Mouse (Mus musculus): ENCODE data around the gene Mapk7. TPM values are rescaled to one million over a fixed set of nuclear protein-coding genes. Genes with fewer than 3 reads are reported as not detected.

The Mapk7 gene
- polyA plus RNA-seq, 1 experiment from 2014 or later = 74.8 TPM

GRCm38 (mm10) chr11:61517971-61518370 is 23.8 kb upstream of the Mapk7 start:
- Histone ChIP-seq H3K9me3 (no peaks in the 10 kb centered on the region), H3K4me3 (no peak overlapping the region), H3K27ac (replicated peaks) (no peak overlapping the region), H3K9ac (no peak overlapping the region), H3K36me3 (peaks cover 57% of the 10 kb centered on the region), H3K27me3 (no peaks in the 10 kb centered on the region), H3K4me1 (replicated peaks) (no peaks in the 10 kb centered on the region), H3K4me2 (no peak overlapping the region)
- 88% methylated on average over 1 of the region's 1 CpGs for WGBS
- ATAC-seq (ENCODE audit: low FRiP score, low read depth) = no peak

- H3K27ac ChIP-seq (replicated peaks) = no peak overlapping the region
- no peak overlapping the region for H3K4me2 ChIP-seq
- H3K36me3 ChIP-seq = peaks cover 42% of the 10 kb centered on the region
- WGBS = 38% methylated on average over 3 of the region's 3 CpGs
- no peak overlapping the region for H3K9ac ChIP-seq
- no peaks in the 10 kb centered on the region for H3K27me3 ChIP-seq
- H3K4me3 ChIP-seq = no peak overlapping the region
- no peak for ATAC-seq (ENCODE audit: low FRiP score, low read depth)
- H3K9me3 ChIP-seq = no peaks in the 10 kb centered on the region
- no peaks in the 10 kb centered on the region for H3K4me1 ChIP-seq (replicated peaks)
These were observed 20.7 kb upstream of the Mapk7 start for GRCm38 (mm10) chr11:61514953-61515352.

GRCm38 (mm10) chr11:61504713-61505257 is 10.6 kb upstream of the Mapk7 start, which contains the start of gene B9d1:
Gene B9d1, plus strand, starts transcription at chr11:61505144.
- Histone ChIP-seq H3K4me2 (peak within 1 kb of the TSS; percentile 65), H3K27me3 (no peaks in the 10 kb centered on the region), H3K9ac (peak within 1 kb of the TSS; percentile 68), H3K4me3 (peak within 1 kb of the TSS; percentile 65), H3K36me3 (0 out of 2 replicates have a peak, but pooled peaks cover 1% of the 10 kb centered on the region), H3K9me3 (no peaks in the 10 kb centered on the region), H3K4me1 (replicated peaks) (peaks cover 24% of the 10 kb centered on the region), H3K27ac (replicated peaks) (peak within 1 kb of the TSS; percentile 94)
- WGBS = 1% methylated on average over 39 of the region's 39 CpGs
- ATAC-seq (ENCODE audit: low FRiP score, low read depth) = peak; percentile 95

DNA sequence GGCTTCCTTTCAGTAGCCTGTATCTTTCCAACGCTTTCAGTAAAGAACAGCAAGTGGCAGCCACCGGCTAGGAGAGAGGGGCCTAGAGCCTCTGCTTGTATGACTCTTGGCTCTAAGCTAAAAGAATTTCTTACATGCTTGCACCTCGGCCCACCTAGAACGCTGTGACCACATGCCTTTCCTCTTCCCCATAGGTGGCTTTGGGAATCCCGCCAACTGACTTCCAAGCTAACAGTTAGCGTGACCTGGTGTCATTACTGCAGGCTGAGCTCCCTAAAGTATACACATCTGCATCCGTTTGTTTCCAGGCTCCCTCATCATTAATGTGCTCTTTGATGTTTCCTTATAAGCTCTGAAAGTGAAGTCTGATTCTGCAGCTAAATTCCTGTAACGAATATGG is 9.7 kb upstream of the Mapk7 start:
- no peak for ATAC-seq (ENCODE audit: low FRiP score, low read depth)
- Histone ChIP-seq H3K9ac (peak overlapping the region; percentile 68; the same call in 1 of the 2 replicates), H3K4me2 (peak overlapping the region; percentile 65), H3K27ac (replicated peaks) (peak overlapping the region; percentile 94), H3K4me1 (replicated peaks) (peaks cover 24% of the 10 kb centered on the region), H3K36me3 (no peaks in the 10 kb centered on the region), H3K4me3 (no peak overlapping the region), H3K27me3 (no peaks in the 10 kb centered on the region), H3K9me3 (no peaks in the 10 kb centered on the region)
- WGBS = 70% methylated on average over 8 of the region's 8 CpGs

DNA sequence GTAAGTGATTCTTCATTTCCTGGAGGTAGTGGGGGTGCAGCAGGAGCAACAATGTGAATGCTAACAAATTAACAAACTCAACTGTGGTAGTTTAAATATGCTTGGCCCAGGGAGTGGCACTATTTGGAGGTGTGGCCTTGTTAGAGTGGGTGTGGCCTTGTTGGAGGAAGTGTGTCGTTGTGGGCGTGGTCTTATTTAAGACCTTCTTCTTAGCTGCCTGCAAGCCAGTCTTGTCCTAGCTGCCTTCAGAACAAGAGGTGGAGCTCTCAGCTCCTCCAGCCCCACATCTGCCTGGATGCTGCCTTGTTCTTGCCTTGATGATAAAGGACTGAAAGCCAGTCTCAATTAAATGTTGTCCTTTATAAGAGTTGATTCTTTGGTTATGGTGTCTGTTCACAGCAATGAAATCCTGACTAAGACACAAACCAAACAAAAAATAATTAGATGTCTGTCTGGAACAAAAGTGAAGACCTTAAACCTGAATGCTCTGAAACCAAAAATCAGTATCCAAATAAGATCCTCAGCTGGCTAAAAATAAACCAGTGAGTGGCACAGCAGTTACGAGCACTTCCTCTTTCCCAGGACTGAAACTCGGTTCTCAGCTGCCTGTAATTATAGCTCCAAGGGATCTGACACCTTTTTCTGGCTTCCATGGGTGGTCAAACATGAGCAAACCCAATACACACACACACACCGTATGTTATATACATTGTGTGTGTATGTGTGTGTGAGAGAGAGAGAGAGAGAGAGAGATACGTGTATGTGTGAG is 4.7 kb upstream of the Mapk7 start:
- Histone ChIP-seq H3K36me3 (no peaks in the 10 kb centered on the region), H3K9me3 (no peaks in the 10 kb centered on the region), H3K4me2 (no peak overlapping the region), H3K4me1 (replicated peaks) (peaks cover 11% of the 10 kb centered on the region), H3K9ac (no peak overlapping the region), H3K27ac (replicated peaks) (no peak overlapping the region), H3K27me3 (no peaks in the 10 kb centered on the region), H3K4me3 (no peak overlapping the region)
- no peak for ATAC-seq (ENCODE audit: low FRiP score, low read depth)
- 83% methylated on average over 6 of the region's 6 CpGs for WGBS

DNA sequence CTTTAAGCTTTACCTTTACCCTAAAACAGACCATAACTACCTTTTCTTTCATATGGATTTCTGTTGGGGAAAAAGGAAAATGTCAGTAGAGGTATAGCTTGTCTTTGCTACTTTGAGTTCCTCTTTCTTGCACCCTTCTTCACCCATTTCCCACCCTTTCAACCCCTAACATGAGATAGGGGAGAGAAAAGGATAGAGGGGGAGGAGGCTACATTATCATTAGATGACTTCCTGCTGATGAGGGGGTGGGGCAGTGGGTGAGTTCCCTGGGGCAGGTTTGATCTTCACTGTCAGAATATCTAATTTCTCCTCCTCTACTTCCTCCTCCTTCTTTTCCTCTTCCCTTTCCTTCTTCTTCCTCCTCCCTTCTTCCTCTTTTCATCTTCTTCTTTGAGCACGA is 3.3 kb upstream of the Mapk7 start:
- no peak overlapping the region for H3K4me3 ChIP-seq
- H3K9me3 ChIP-seq = no peaks in the 10 kb centered on the region
- H3K4me1 ChIP-seq (replicated peaks) = peaks cover 15% of the 10 kb centered on the region
- no peaks in the 10 kb centered on the region for H3K27me3 ChIP-seq
- ATAC-seq (ENCODE audit: low FRiP score, low read depth) = no peak
- H3K9ac ChIP-seq = no peak overlapping the region
- no peak overlapping the region for H3K27ac ChIP-seq (replicated peaks)
- H3K4me2 ChIP-seq = no peak overlapping the region
- no peaks in the 10 kb centered on the region for H3K36me3 ChIP-seq
- WGBS = 82% methylated on average over 1 of the region's 1 CpGs

DNA sequence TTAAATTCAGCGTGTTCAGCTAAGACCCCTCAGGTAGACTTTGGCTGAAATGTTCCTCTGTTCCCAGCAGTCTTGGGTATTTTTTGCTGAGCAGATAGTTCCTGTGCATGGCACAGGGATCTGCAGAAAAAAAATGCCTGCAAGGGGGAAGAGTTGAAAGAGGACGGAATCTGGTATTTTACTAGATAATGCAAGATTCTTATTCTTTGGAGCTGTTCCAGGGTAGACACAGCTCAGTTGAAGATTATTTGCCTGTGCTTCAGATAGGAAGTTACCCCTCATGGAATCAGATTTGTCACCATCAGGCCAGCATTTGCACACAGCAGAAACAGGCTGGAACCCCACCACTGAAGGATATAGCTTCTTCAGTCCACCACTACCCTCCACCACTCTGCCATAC is 1.3 kb upstream of the Mapk7 start:
- H3K27ac ChIP-seq (replicated peaks) = no peak overlapping the region

GRCm38 (mm10) chr11:61493525-61494128 is 579 bp downstream of the Mapk7 start:
- Histone ChIP-seq H3K4me1 (replicated peaks) (peaks cover 38% of the 10 kb centered on the region), H3K9ac (peak overlapping the region; percentile 77), H3K9me3 (no peaks in the 10 kb centered on the region), H3K36me3 (peaks cover 32% of the 10 kb centered on the region), H3K4me2 (peak overlapping the region; percentile 77), H3K27ac (replicated peaks) (peak overlapping the region; percentile 86), H3K4me3 (peak overlapping the region; percentile 73), H3K27me3 (no peaks in the 10 kb centered on the region)
- under 1% methylated on average over 45 of the region's 50 CpGs for WGBS
- peak; percentile 52 for ATAC-seq (ENCODE audit: low FRiP score, low read depth)

More for the DNA sequence above, 1.3 kb upstream of the Mapk7 start:
- no peaks in the 10 kb centered on the region for H3K27me3 ChIP-seq
- H3K4me1 ChIP-seq (replicated peaks) = peaks cover 21% of the 10 kb centered on the region
- H3K36me3 ChIP-seq = peaks cover 16% of the 10 kb centered on the region; the same call in 1 of the 2 replicates
- H3K9me3 ChIP-seq = no peaks in the 10 kb centered on the region
- no peak overlapping the region for H3K4me3 ChIP-seq
- ATAC-seq (ENCODE audit: low FRiP score, low read depth) = no peak
- 86% methylated on average over 2 of the region's 2 CpGs for WGBS
- no peak overlapping the region for H3K4me2 ChIP-seq
- no peak overlapping the region for H3K9ac ChIP-seq

DNA sequence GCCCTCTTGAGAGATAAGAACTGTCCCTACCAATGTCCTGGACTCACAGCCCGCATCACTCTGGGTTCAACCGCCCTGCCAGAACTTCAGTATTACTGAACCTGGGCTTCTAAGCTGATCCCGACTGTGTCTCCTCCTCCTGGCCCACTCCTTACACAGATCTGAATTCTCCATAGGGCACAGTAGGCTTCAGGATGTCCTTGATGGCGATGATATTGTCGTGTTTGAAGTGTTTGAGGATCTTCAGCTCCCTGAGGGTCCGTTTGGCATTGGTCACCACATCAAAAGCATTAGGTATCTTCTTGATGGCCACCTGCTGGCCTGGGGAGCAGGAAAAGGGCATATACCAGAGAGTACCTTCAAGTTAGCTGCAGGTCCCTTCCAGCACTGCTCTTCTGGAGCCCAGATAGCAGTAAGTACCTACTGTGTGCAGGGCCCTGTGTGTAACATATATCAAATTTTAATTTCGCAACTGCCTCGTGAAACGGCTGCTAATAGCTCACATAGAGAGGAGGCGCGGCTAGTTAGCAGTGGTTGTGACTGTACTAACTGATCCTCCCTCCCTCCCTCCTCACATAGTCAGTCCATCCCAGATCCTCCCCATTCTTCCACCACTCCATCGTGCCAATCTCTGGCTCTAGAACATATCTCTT is 1.3 kb downstream of the Mapk7 start:
- no peak for ATAC-seq (ENCODE audit: low FRiP score, low read depth)
- WGBS = 75% methylated on average over 12 of the region's 12 CpGs

GRCm38 (mm10) chr11:61490944-61491520 is 3.2 kb downstream of the Mapk7 start:
- no peaks in the 10 kb centered on the region for H3K9me3 ChIP-seq
- H3K36me3 ChIP-seq = peaks cover 39% of the 10 kb centered on the region
- no peak overlapping the region for H3K4me3 ChIP-seq
- peaks cover 51% of the 10 kb centered on the region for H3K4me1 ChIP-seq (replicated peaks)
- WGBS = 84% methylated on average over 22 of the region's 22 CpGs
- no peak overlapping the region for H3K9ac ChIP-seq
- ATAC-seq (ENCODE audit: low FRiP score, low read depth) = no peak
- no peaks in the 10 kb centered on the region for H3K27me3 ChIP-seq
- no peak overlapping the region for H3K27ac ChIP-seq (replicated peaks)
- H3K4me2 ChIP-seq = no peak overlapping the region

More for the DNA sequence above, 1.3 kb downstream of the Mapk7 start:
- H3K36me3 ChIP-seq = peaks cover 39% of the 10 kb centered on the region
- peaks cover 42% of the 10 kb centered on the region for H3K4me1 ChIP-seq (replicated peaks)
- peak overlapping the region; percentile 77 for H3K4me2 ChIP-seq
- no peaks in the 10 kb centered on the region for H3K9me3 ChIP-seq
- H3K27ac ChIP-seq (replicated peaks) = peak overlapping the region; percentile 86
- peak overlapping the region; percentile 73 for H3K4me3 ChIP-seq
- peak overlapping the region; percentile 77 for H3K9ac ChIP-seq
- no peaks in the 10 kb centered on the region for H3K27me3 ChIP-seq

GRCm38 (mm10) chr11:61489874-61490273 is 4.3 kb downstream of the Mapk7 start:
- Histone ChIP-seq H3K9me3 (no peaks in the 10 kb centered on the region), H3K36me3 (peaks cover 39% of the 10 kb centered on the region), H3K4me2 (no peak overlapping the region), H3K9ac (no peak overlapping the region), H3K27ac (replicated peaks) (no peak overlapping the region), H3K4me3 (no peak overlapping the region), H3K27me3 (no peaks in the 10 kb centered on the region), H3K4me1 (replicated peaks) (peaks cover 59% of the 10 kb centered on the region)
- no peak for ATAC-seq (ENCODE audit: low FRiP score, low read depth)
- 92% methylated on average over 8 of the region's 8 CpGs for WGBS

All from hindbrain, embryonic 15.5 days (tissue).